Mouse (Mus musculus) heart, embryonic 13.5 days (tissue): ENCODE results near the gene Pfkfb2. TPM values are rescaled to one million over a fixed set of nuclear protein-coding genes. Genes with fewer than 3 reads are reported as not detected.
A peak's percentile ranks its signal among the peaks of the same experiment; 100 is the strongest.

Source experiments
- ATAC-seq: fragments of 200-750 bp; cut with Nextera tagmentation; 2 replicates; pipeline ENCODE4 v1.8.0; 2017; ENCODE audit warnings: moderate TSS enrichment; ENCODE audit not compliant: insufficient number of reproducible peaks, low FRiP score, low TSS enrichment; ENCODE audit errors: extremely low read depth
- H3K27ac ChIP-seq: fragments of 300-500 bp; sonication (generic); replicated peaks from 2 replicates; pipeline ENCODE4 v1.5.1; 2015; ENCODE audit warnings: moderate library complexity, mild to moderate bottlenecking, inconsistent platforms
- H3K27me3 ChIP-seq: fragments of 300-500 bp; sonication (generic); replicated peaks from 2 replicates; pipeline ENCODE4 v1.6.1; 2015; ENCODE audit warnings: mild to moderate bottlenecking, inconsistent platforms
- H3K36me3 ChIP-seq: fragments of 300-500 bp; sonication (generic); 2 replicates; pipeline ENCODE4 v1.6.1; 2015; ENCODE audit warnings: mild to moderate bottlenecking, inconsistent platforms
- H3K4me1 ChIP-seq: fragments of 300-500 bp; sonication (generic); 2 replicates; pipeline ENCODE4 v1.6.1; 2015; ENCODE audit warnings: inconsistent platforms
- H3K4me2 ChIP-seq: fragments of 300-500 bp; sonication (generic); 2 replicates; pipeline ENCODE4 v1.6.1; 2015; ENCODE audit warnings: inconsistent platforms, mild to moderate bottlenecking, moderate library complexity
- H3K4me3 ChIP-seq: fragments of 300-500 bp; sonication (generic); 2 replicates; pipeline ENCODE4 v1.5.1; 2015; ENCODE audit warnings: moderate library complexity, mild to moderate bottlenecking, inconsistent platforms
- H3K9ac ChIP-seq: fragments of 300-500 bp; sonication (generic); 2 replicates; pipeline ENCODE4 v1.6.1; 2015; ENCODE audit warnings: inconsistent platforms, mild to moderate bottlenecking, moderate library complexity
- H3K9me3 ChIP-seq: fragments of 300-500 bp; sonication (generic); 2 replicates; pipeline ENCODE4 v1.6.1; 2016; ENCODE audit warnings: inconsistent platforms
- WGBS: fragments of 180-500 bp; shearing (Covaris S2); methylation state at CpG from one replicate; pipeline ENCODE4 v1.1.7; 2015; ENCODE audit warnings: mixed read lengths; 5-methylcytosine and 5-hydroxymethylcytosine counted together
- polyA plus RNA-seq: library from polyadenylated mRNA; unstranded; fragments of >200 nt; fragmentation: Nextera tagmentation; extraction: Ambion mirVana; gene quantifications from 2 replicates; pipeline ENCODE4 v1.2.1, GENCODE M21; 2015

The Pfkfb2 gene
- polyA plus RNA-seq, 1 experiment from 2014 or later: 6.7 TPM

DNA sequence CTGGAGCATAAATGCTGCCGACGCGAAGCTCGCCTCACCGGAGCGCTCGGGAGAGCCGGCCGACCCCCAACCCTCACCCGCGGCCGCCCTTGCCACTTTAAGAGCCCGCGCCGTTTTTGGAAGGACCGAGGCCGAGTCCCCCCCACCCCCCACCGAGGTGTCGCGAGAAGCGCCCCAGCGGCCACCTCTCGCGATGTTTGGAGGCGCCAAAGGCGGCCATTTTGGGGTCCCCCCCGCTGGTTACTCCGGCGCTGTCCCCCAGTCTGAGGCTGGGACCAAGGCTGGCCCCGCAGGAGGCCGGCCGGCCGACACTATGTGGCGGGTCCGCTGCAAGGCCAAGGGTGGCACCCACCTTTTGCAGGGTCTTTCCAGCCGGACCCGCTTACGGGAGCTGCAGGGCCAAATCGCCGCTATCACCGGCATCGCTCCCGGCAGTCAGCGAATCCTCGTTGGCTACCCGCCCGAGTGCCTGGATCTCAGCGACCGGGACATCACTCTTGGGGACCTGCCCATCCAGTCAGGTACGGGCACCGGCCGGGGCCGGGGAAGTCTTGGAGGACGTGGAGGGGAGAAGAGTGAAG lies 11.7 kb downstream of the Pfkfb2 start, which contains the start of gene Yod1:
Gene Yod1 (plus strand): TSS at position 37 of the 581 bp plus-strand sequence.
- under 1% methylated on average over 54 of the region's 54 CpGs for WGBS

DNA sequence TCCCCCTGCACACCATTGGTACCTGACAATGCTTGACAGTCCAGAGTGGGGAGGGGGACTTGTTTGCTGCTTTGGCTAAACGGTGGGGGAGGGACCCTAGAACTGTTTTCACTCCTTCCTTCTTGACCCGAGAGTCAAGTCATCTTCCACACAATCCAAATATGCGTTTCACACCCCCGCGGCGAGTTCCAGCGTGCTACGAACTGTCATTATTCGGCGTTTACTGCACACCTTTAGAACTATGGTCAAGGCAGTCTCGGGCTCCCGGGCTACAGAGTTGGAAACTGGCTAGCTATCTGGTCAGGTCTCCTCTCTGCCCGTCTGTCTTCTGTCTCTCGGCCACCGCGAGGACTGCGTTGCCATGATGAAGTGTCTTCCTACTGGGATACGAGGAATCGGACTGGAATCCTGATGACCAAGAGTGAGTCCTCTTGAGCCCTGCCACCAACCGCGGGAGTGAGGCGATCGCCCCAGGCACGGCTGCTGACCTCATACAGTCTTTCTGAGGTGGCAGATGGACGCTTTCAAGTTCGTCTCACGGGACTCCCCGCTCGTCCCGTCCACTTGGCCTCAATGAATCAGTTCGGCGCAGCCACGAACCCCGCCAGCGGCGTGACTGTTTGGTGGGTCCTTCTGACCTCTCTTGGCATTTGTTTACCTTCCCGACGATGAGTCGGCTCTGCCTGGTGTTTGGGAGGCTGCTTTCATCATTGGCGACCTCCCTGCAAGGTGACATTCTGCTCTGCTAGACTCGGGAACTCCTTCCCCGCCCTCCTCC lies 12.4 kb downstream of the Pfkfb2 start:
- 0% methylated on average over 42 of the region's 42 CpGs for WGBS
- peaks cover 11% of the 10 kb centered on the region for H3K36me3 ChIP-seq
- H3K4me2 ChIP-seq: peak overlapping the region; percentile 100
- ATAC-seq: peak; percentile 3; the same call in 1 of the 2 replicates
- H3K9ac ChIP-seq: peak overlapping the region; percentile 93
- 0 out of 2 replicates have a peak, but pooled peaks cover 5% of the 10 kb centered on the region for H3K27me3 ChIP-seq
- peak overlapping the region; percentile 91 for H3K27ac ChIP-seq
- peaks cover 16% of the 10 kb centered on the region for H3K4me1 ChIP-seq
- no peaks in the 10 kb centered on the region for H3K9me3 ChIP-seq
- peak overlapping the region; percentile 72 for H3K4me3 ChIP-seq

More for the DNA sequence above, 11.7 kb downstream of the Pfkfb2 start, which contains the start of gene Yod1:
- Histone ChIP-seq H3K4me2 (peak within 1 kb of the TSS; percentile 100), H3K4me1 (peaks cover 16% of the 10 kb centered on the region), H3K36me3 (peaks cover 14% of the 10 kb centered on the region), H3K9me3 (no peaks in the 10 kb centered on the region), H3K4me3 (peak within 1 kb of the TSS; percentile 72), H3K27me3 (0 out of 2 replicates have a peak, but pooled peaks cover 5% of the 10 kb centered on the region), H3K9ac (peak within 1 kb of the TSS; percentile 93), H3K27ac (peak within 1 kb of the TSS; percentile 91)
- ATAC-seq: peak; percentile 50

DNA sequence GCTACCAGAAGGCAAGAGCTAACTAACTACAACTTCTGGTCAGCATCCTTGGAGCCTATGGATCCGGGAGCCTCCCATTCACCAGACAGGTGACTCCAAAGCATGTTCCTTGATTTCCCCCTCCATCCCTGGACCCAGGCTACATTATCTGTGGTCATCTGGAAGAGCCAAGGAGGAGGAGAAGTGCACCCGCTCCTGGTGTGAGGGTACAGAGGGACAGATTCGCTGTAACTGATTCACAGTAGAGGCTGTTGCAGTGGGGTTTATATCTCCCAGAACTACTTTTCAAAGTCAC lies 12.9 kb downstream of the Pfkfb2 start:
- peak overlapping the region; percentile 100 for H3K4me2 ChIP-seq
- H3K9me3 ChIP-seq: no peaks in the 10 kb centered on the region
- H3K9ac ChIP-seq: peak overlapping the region; percentile 93
- no peak for ATAC-seq
- 0% methylated on average over 3 of the region's 3 CpGs for WGBS
- peaks cover 13% of the 10 kb centered on the region for H3K36me3 ChIP-seq
- peaks cover 19% of the 10 kb centered on the region for H3K4me1 ChIP-seq
- peak overlapping the region; percentile 72 for H3K4me3 ChIP-seq
- H3K27me3 ChIP-seq: 0 out of 2 replicates have a peak, but pooled peaks cover 5% of the 10 kb centered on the region
- peak overlapping the region; percentile 91 for H3K27ac ChIP-seq

DNA sequence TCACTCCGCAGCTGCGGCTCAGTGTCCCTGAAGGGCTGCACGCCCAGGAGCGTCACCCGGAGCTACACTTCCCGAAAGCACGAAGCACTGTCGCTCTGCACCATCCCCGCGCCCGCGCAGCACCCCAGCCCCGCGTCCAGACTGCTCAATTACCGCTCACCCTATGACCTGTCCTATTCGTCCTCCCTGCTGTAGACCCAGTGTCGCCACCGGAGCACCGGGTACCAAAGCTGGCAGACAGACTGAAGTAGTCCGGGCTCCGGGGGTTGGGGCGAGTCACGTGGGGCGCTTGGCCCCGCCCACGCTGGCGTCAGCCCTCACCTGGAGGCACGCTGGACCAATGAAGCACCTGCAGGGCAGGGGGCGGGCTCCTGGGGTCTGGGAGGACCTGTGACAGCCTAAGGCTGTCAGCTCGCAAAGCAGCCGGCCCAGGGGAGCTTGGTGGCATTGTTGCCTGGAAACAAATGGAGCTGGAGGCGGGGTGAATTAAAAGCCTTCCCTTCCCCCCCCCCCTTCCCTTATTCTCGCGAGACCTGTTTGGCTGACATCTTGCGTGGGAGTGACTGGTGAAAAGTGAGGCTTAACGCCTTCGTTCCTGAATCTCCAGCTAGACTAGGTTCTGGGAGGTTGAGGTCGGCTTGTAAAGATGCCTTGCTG lies 13.4 kb downstream of the Pfkfb2 start, which contains the start of gene Gm29427:
Gene Gm29427 (minus strand): TSS at position 239 of the 657 bp plus-strand sequence.
- Histone ChIP-seq H3K9me3 (no peaks in the 10 kb centered on the region), H3K27ac (peak within 1 kb of the TSS; percentile 91), H3K4me3 (peak within 1 kb of the TSS; percentile 72), H3K4me1 (peaks cover 23% of the 10 kb centered on the region), H3K9ac (peak within 1 kb of the TSS; percentile 93), H3K4me2 (peak within 1 kb of the TSS; percentile 100), H3K36me3 (peaks cover 14% of the 10 kb centered on the region), H3K27me3 (0 out of 2 replicates have a peak, but pooled peaks cover 5% of the 10 kb centered on the region)
- ATAC-seq: peak; percentile 88
- under 1% methylated on average over 38 of the region's 38 CpGs for WGBS

DNA sequence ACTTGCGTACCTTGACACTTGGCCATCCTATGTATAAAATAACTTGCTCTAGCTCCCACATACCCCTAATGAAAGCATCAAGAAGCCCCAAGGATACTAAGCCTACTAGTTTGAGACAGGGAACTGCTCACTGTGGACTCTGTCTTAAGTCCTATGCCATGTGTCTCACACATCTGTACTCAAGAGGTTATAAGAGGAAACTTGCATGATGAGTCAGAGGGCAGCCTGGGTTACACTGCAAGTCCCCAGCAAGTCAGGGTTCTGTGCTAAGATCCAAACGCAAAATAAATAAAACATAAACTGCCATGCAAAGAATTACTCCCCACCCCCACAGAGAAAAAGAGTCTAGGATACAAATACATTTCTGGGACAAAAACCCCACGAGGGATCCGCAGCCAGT lies 15.0 kb downstream of the Pfkfb2 start:
- Histone ChIP-seq H3K36me3 (peaks cover 8% of the 10 kb centered on the region), H3K9ac (no peak overlapping the region), H3K27ac (no peak overlapping the region), H3K4me2 (no peak overlapping the region; the same call in 1 of the 2 replicates), H3K4me1 (peaks cover 27% of the 10 kb centered on the region), H3K9me3 (no peaks in the 10 kb centered on the region), H3K4me3 (peak overlapping the region; percentile 72; the same call in 1 of the 2 replicates), H3K27me3 (0 out of 2 replicates have a peak, but pooled peaks cover 5% of the 10 kb centered on the region)
- 84% methylated on average over 4 of the region's 4 CpGs for WGBS
- no peak for ATAC-seq

DNA sequence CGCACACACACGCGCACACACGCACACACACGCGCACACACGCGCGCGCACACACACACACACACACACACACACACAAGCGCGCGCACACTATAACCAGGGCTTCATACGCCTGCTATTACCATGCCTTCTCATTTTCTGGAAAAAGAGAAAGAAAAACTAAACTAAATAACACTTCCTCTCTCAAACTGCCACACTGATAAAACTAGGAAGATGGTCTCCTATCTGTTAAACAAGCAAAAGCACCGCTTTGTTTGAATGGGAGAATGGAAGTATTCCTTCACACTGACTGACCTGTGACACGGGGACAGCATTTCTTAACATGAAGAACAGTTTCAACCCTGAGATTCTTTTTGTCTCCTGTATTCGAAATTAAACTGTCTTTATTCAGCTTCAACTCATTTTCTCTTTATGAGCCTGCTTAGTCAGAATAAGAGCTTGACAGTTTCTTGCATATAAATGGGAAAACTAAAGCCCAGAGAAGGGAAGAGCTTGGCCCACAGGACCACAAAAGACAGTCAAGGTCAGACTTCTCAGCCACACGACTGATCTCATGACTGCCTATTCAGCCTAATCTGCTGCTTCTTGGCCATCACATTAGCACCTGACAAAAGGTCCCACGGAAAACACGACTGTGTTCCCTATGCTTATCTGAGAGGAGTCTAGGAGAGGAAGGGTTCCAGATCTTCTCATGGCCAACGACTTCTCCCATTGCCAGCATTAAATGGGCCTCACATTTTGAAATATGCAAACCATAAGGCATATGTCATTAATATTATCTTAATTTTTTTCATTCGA lies 18.6 kb downstream of the Pfkfb2 start:
- no peak overlapping the region for H3K4me2 ChIP-seq
- no peak for ATAC-seq
- WGBS: 76% methylated on average over 22 of the region's 22 CpGs
- H3K27me3 ChIP-seq: 0 out of 2 replicates have a peak, but pooled peaks cover 5% of the 10 kb centered on the region
- H3K4me1 ChIP-seq: peaks cover 17% of the 10 kb centered on the region
- H3K27ac ChIP-seq: no peak overlapping the region
- no peaks in the 10 kb centered on the region for H3K9me3 ChIP-seq
- no peak overlapping the region for H3K9ac ChIP-seq
- H3K4me3 ChIP-seq: no peak overlapping the region
- peaks cover 36% of the 10 kb centered on the region for H3K36me3 ChIP-seq

DNA sequence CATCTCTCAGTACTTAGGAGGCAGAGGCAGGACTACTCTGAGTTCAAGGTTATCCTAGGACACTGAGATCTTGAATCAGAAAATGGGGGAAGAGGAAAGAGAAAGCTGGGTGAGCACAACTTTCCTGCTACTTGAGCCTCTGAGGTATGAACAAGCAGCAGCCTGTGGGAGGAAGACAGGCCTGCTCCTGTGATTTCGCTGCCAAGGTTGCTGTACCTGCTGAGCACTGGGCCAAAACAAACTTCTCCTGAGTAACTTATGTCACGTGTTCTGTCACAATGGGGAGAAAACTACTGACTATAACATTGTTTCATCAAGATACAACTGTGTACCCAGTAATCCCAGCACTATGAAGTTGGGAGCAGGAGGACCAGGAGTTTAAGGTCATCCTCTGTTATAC lies 25.4 kb downstream of the Pfkfb2 start:
- Histone ChIP-seq H3K4me1 (no peaks in the 10 kb centered on the region), H3K9me3 (no peaks in the 10 kb centered on the region), H3K27ac (no peak overlapping the region), H3K9ac (no peak overlapping the region), H3K36me3 (peaks cover 91% of the 10 kb centered on the region), H3K4me2 (no peak overlapping the region), H3K27me3 (no peaks in the 10 kb centered on the region), H3K4me3 (no peak overlapping the region)
- ATAC-seq: no peak
- whole genome bisulfite sequencing: 81% methylated on average over 2 of the region's 2 CpGs

DNA sequence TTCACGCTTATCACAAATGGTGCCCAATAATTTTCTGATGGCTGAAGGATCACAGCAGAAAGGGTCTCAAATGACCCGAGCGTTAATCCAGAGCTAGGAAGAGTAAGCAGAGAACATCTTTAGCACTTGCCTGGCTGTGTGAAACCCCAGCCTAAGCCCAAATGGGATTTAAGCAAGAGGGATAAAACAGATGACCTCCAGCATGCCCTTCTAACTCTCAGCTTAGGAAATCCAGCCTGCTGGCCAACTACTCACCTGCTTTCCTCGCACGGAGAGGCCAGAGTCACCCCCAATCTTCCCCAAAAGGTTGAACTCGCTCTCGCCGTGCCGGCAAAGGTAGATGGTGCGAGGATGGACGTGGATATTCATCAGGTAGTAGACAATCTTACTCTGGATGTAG lies 27.1 kb downstream of the Pfkfb2 start:
- Histone ChIP-seq H3K36me3 (peaks cover 93% of the 10 kb centered on the region), H3K27me3 (no peaks in the 10 kb centered on the region), H3K4me1 (no peaks in the 10 kb centered on the region), H3K9me3 (no peaks in the 10 kb centered on the region), H3K4me3 (no peak overlapping the region), H3K4me2 (no peak overlapping the region), H3K27ac (no peak overlapping the region), H3K9ac (no peak overlapping the region)
- ATAC-seq: no peak
- WGBS: 89% methylated on average over 11 of the region's 11 CpGs

DNA sequence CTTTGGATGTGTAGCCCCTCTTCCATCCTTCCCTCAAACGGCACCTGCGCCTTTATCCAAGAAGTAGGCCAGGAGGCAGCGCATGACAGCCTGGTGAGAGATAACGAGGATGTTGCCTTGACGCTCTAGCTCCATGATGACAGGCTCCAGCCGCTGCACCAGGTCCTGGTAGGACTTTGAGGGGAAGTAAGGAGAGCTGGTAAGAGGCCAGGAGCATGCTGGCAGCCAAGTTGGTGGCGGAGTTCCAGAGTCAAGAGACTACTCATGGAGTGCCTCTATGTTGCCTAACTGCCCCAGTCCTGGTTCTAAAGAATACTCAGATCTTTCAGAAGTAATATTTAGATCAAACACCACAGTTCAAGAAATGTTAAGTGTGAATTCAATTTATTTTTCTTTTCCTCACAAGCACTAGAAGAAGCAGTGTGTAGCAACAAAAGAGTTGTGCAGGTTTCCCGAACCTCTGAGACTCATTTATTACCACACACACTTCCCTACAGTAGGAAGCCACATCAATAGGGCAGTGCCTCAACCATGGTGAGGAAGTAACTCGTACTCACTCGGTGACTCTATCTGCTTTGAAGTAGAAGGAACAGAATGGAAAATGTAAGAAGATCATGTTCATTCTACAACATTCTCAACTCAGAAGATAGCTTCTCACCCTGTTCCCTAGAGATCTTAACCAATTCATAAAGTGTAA lies 29.0 kb downstream of the Pfkfb2 start:
- no peaks in the 10 kb centered on the region for H3K27me3 ChIP-seq
- no peak overlapping the region for H3K4me2 ChIP-seq
- ATAC-seq: no peak
- no peak overlapping the region for H3K27ac ChIP-seq
- no peaks in the 10 kb centered on the region for H3K4me1 ChIP-seq
- WGBS: 84% methylated on average over 10 of the region's 10 CpGs
- H3K36me3 ChIP-seq: peaks cover 91% of the 10 kb centered on the region
- H3K9ac ChIP-seq: no peak overlapping the region
- no peaks in the 10 kb centered on the region for H3K9me3 ChIP-seq
- no peak overlapping the region for H3K4me3 ChIP-seq

DNA sequence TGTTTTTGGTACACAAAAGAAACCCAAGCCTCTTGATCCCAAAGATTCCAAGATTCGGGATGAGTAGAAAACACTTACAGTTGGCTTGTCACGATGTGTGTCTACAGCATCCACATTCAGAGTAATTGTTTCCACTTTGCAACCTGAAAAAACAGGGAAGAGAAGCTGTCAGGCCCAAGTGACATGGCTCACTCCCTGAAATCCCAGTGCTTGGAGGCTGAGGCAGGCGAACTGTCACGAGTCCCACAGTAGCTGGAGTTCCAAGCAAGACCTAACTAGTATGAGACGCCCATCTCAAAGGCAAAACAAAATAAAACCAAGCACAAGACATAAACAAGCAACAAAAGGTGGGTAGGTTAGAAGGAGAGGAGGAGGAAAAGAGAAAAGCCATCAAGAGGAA lies 30.5 kb downstream of the Pfkfb2 start:
- Histone ChIP-seq H3K9me3 (no peaks in the 10 kb centered on the region), H3K27ac (no peak overlapping the region), H3K4me2 (no peak overlapping the region), H3K27me3 (no peaks in the 10 kb centered on the region), H3K9ac (no peak overlapping the region), H3K4me3 (no peak overlapping the region), H3K36me3 (peaks cover 79% of the 10 kb centered on the region), H3K4me1 (no peaks in the 10 kb centered on the region)
- no peak for ATAC-seq
- WGBS: 88% methylated on average over 5 of the region's 5 CpGs
